Mouse (Mus musculus): Measurements from ENCODE around the gene Slc25a39.

- no peak for TF ChIP-seq POLR2A (IDR thresholded peaks at IDR 0.05; ENCODE audit: borderline replicate concordance, extremely low read depth, insufficient read depth, insufficient read length, poor library complexity, severe bottlenecking)
- TF ChIP-seq CTCF (IDR thresholded peaks at IDR 0.05; ENCODE audit: borderline replicate concordance, extremely low read depth, insufficient read depth, insufficient read length), result no peak
Measured at GRCm38 (mm10) chr11:102394421-102395124, 13.2 kb downstream of the Slc25a39 start.
